Mouse (Mus musculus): Measurements from ENCODE around the gene Nos2. TPM values are rescaled to one million over a fixed set of nuclear protein-coding genes. Genes with fewer than 3 reads are reported as not detected.
A peak's percentile ranks its signal among the peaks of the same experiment; 100 is the strongest.
"Not testable (repeated sequence)": the region's sequence is repeated elsewhere in the genome, so short reads cannot be mapped to it uniquely, and the experiment has no call there.

Gene Nos2
- polyA plus RNA-seq, 1 experiment: 2.6 TPM

DNA sequence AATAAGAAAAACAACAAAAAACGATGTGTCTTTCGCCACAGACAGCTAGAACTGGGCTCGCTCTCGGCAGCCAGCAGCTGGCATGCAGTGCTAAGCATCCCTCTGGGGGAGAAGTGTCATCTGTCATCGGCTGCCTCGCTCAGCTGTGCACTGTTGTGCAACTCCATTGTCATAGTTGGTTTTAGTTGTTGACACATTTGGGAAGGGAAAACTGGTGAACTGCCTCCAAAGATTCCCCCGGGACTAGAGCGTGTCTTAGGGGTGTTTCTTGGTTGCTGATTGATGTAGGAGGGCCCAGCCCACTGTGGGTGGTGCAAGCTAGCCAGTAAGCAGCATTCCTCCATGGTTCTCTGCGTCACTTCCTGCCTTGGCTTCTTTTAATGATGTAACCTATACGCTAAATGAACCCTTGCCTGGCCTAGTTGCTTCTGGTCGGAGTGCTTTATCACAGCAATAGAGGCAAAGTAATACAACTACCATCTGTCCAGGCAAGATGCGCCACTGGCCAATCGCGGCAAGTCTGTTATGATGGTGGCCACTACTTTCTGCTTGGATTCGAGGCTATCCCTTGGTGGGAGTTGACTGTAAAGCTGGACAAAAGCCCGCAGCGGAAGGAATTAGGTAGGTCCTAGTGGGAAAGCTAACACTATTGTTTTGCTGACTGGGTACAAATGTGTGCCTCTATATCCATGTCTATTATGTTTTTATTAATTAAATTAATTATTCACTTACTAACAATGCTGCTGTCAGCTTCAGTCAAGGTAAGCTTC is 53.0 kb downstream of the Nos2 start:
- Histone ChIP-seq H3K4me1 (ENCODE audit: control insufficient read depth, insufficient read depth, insufficient read length, low read length) (peaks cover 11% of the 10 kb centered on the region; the same call in 1 of the 2 replicates), H3K4me3 (ENCODE audit: insufficient read depth, low read depth, low read length) (peak overlapping the region; percentile 36), H3K27ac (replicated peaks; ENCODE audit: low read depth, low read length) (peak overlapping the region; percentile 75)

- H3K4me1 ChIP-seq (ENCODE audit: control insufficient read depth, insufficient read depth, insufficient read length, low read length): peaks cover 19% of the 10 kb centered on the region; the same call in 1 of the 2 replicates
Measured at GRCm38 (mm10) chr11:78976731-78977510, 56.3 kb downstream of the Nos2 start.

DNA sequence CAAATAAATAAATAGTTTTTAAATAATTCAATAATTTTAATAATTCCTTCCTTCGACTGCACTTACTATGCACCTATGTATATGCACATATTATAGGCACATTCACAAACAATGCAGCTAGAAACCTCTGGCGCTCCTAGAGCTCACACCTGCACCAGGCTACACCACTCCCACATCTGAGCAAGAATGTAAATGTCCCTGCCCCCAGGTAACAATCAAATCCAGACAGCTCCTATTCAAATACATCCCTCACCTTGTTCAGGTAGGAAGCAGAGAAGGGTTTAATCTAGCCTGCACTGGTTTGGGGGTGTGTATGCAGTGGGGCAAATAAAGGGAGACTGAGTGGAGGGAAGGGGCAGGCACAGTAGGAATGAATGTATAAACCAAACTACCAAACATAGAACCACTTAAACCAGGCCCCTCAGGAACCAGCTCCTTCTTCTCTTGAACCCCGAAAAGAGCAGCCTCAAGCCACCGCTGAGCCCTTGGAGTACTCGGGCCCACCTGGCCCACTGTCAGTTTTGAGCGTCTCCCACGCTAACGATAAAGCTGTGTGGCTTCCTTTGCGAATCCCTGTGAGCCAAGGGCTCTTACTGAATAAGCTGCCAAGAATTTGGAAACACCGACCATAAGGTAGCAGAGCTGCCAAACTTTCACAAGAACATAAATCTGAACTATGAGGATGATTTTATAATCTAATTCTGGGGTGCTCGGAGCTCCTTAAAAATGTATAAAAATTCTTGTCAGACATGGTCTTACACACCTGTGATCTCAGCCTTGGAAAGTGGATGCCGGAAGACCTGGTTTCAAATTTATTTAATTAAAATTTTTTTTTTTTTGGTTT is 57.8 kb downstream of the Nos2 start:
- Histone ChIP-seq H3K4me1 (ENCODE audit: control insufficient read depth, insufficient read depth, insufficient read length, low read length) (peaks cover 26% of the 10 kb centered on the region), H3K27ac (replicated peaks; ENCODE audit: low read depth, low read length) (no peak overlapping the region), H3K4me3 (ENCODE audit: insufficient read depth, low read depth, low read length) (no peak overlapping the region)

More at GRCm38 (mm10) chr11:78976731-78977510, 56.3 kb downstream of the Nos2 start:
- Histone ChIP-seq H3K27ac (replicated peaks; ENCODE audit: low read depth, low read length) (no peak overlapping the region), H3K4me3 (ENCODE audit: insufficient read depth, low read depth, low read length) (no peak overlapping the region)

GRCm38 (mm10) chr11:78980083-78980634 is 59.6 kb downstream of the Nos2 start:
- peaks cover 30% of the 10 kb centered on the region for H3K4me1 ChIP-seq (ENCODE audit: control insufficient read depth, insufficient read depth, insufficient read length, low read length)
- H3K4me3 ChIP-seq (ENCODE audit: insufficient read depth, low read depth, low read length): no peak overlapping the region
- H3K27ac ChIP-seq (replicated peaks; ENCODE audit: low read depth, low read length): no peak overlapping the region

DNA sequence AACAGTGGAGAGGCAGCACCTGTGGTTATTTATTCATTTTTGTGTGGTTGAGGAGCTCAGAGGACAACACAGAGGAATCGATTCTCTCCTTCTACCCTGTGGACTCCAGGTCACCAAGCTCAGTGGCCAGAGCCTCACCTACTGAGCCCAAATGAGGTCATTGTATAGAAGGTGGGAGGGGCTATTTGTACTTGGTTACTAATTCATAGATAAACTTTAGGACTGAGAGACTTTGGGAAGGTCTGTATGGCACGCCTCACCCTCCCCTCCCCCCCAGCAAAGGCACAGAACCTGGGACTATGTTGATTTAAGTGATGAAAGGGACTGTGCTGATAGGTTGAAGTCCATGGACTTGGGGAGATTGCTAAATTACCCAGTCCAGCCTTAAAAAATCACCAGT is 61.5 kb downstream of the Nos2 start:
- peaks cover 37% of the 10 kb centered on the region for H3K4me1 ChIP-seq (ENCODE audit: control insufficient read depth, insufficient read depth, insufficient read length, low read length)
- no peak overlapping the region for H3K27ac ChIP-seq (replicated peaks; ENCODE audit: low read depth, low read length)
- no peak overlapping the region for H3K4me3 ChIP-seq (ENCODE audit: insufficient read depth, low read depth, low read length)

DNA sequence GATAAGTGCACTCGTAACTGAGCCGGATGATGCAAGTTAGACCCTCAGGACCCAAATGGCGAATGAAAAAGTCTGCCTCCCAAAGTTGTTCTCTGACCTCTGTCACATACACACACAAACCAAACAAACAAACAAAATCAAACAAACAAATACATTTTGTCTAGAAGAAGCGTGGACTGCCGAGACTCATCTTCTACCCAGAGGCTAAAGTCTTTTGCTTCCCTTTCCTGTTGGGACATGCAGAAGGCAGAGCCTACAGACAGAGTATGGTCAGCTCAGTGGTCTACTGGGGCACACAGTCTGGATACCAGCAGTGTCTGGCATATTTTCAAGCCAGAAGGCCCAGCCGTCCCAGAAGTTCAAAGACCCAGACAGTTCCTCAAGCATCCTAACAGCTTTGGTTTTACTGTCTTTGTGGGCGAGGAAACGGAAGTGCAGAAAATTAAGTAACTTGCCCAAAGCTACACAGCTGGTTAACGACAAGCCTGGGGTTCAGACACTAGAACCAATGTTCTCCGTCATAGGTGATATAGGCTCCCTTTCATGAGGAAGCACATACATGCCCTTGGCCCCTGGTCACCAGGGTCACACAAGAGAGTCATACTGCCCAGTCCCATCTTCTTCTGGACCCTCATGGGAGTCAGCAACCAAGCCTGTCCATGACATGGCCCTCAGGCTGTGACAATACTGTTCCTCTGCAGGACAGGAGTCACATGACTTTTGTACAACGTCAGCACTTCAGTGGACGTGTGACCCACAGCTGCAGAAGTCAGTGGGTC is 62.1 kb downstream of the Nos2 start:
- H3K4me3 ChIP-seq (ENCODE audit: insufficient read depth, low read depth, low read length): peak overlapping the region; percentile 72

GRCm38 (mm10) chr11:78983539-78983938 is 63.0 kb downstream of the Nos2 start:
- peak overlapping the region; percentile 85 for H3K27ac ChIP-seq (replicated peaks; ENCODE audit: low read depth, low read length)

More for the DNA sequence above, 62.1 kb downstream of the Nos2 start:
- H3K4me1 ChIP-seq (ENCODE audit: control insufficient read depth, insufficient read depth, insufficient read length, low read length): peaks cover 39% of the 10 kb centered on the region
- H3K27ac ChIP-seq (replicated peaks; ENCODE audit: low read depth, low read length): peak overlapping the region; percentile 85; the same call in 1 of the 2 replicates

GRCm38 (mm10) chr11:78984483-78985177 is 64.0 kb downstream of the Nos2 start, which contains the start of gene Lgals9:
Gene Lgals9, minus strand, starts transcription at chr11:78984946.
- Histone ChIP-seq H3K4me3 (ENCODE audit: insufficient read depth, low read depth, low read length) (peak within 1 kb of the TSS; percentile 72), H3K4me1 (ENCODE audit: control insufficient read depth, insufficient read depth, insufficient read length, low read length) (peaks cover 35% of the 10 kb centered on the region), H3K27ac (replicated peaks; ENCODE audit: low read depth, low read length) (peak within 1 kb of the TSS; percentile 85)

More at GRCm38 (mm10) chr11:78983539-78983938, 63.0 kb downstream of the Nos2 start:
- Histone ChIP-seq H3K4me1 (ENCODE audit: control insufficient read depth, insufficient read depth, insufficient read length, low read length) (peaks cover 35% of the 10 kb centered on the region), H3K4me3 (ENCODE audit: insufficient read depth, low read depth, low read length) (peak overlapping the region; percentile 72)

GRCm38 (mm10) chr11:78985505-78985904 is 64.9 kb downstream of the Nos2 start:
- peak overlapping the region; percentile 53 for H3K27ac ChIP-seq (replicated peaks; ENCODE audit: low read depth, low read length)
- peaks cover 33% of the 10 kb centered on the region for H3K4me1 ChIP-seq (ENCODE audit: control insufficient read depth, insufficient read depth, insufficient read length, low read length)
- H3K4me3 ChIP-seq (ENCODE audit: insufficient read depth, low read depth, low read length): no peak overlapping the region

- no peak overlapping the region for H3K27ac ChIP-seq (replicated peaks; ENCODE audit: low read depth, low read length)
- H3K4me3 ChIP-seq (ENCODE audit: insufficient read depth, low read depth, low read length): no peak overlapping the region
- peaks cover 28% of the 10 kb centered on the region for H3K4me1 ChIP-seq (ENCODE audit: control insufficient read depth, insufficient read depth, insufficient read length, low read length)
Measured at GRCm38 (mm10) chr11:78986311-78987002, 65.9 kb downstream of the Nos2 start.

DNA sequence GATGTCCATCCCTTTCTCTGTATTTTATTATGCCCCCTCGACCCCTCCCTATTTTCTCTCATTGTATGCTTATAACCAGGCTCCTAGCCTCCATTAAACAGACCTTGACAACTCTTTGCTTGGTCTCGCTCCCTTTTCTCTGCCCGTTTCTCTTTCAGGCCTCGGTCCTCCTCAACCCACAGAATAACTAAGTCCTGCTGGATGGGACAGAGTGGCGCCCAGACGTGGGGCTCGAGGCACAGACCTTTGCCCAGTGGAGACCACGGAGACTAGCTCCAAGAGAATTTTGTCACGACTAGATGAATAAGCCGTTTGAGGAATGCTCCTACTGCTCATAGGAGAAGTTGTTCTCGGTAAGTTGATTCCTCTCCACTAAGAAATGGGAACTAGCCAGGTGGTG is 68.6 kb downstream of the Nos2 start:
- H3K27ac ChIP-seq (replicated peaks; ENCODE audit: low read depth, low read length); H3K4me1 ChIP-seq (ENCODE audit: control insufficient read depth, insufficient read depth, insufficient read length, low read length); H3K4me3 ChIP-seq (ENCODE audit: insufficient read depth, low read depth, low read length): not testable (repeated sequence)

DNA sequence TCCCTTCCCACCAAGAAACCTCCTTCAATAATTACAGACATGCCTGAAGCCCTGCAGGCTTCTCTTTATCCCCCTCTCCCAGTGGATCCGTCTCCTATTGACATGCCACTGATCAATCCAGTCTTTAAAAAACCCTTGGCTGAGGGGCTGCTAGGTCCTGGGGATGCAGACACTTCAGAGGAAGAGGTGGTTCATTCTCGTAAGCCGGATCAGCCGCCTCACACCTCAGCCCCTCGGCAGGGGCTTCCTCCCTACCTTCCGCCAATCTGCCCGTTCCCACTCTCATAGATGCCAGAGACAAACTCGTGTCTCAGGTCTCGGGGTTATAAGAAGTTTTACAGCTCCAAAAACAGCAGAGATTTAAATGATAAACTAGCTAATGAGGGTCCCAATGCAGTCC is 69.5 kb downstream of the Nos2 start:
- Histone ChIP-seq H3K4me1 (ENCODE audit: control insufficient read depth, insufficient read depth, insufficient read length, low read length) (peaks cover 9% of the 10 kb centered on the region), H3K4me3 (ENCODE audit: insufficient read depth, low read depth, low read length) (no peak overlapping the region), H3K27ac (replicated peaks; ENCODE audit: low read depth, low read length) (no peak overlapping the region)

GRCm38 (mm10) chr11:78990875-78991543 is 70.4 kb downstream of the Nos2 start:
- H3K27ac ChIP-seq (replicated peaks; ENCODE audit: low read depth, low read length); H3K4me1 ChIP-seq (ENCODE audit: control insufficient read depth, insufficient read depth, insufficient read length, low read length); H3K4me3 ChIP-seq (ENCODE audit: insufficient read depth, low read depth, low read length): not testable (repeated sequence)

Data from brown adipose tissue, adult 24 weeks (tissue).